Mouse (Mus musculus): ENCODE data around the gene Gm128. TPM values are rescaled to one million over a fixed set of nuclear protein-coding genes. Genes with fewer than 3 reads are reported as not detected.

Gene Gm128
- polyA plus RNA-seq, 1 experiment from 2014 or later, result 0.11 TPM

GRCm38 (mm10) chr3:95264724-95265123, 23.3 kb upstream of the Gm128 start:
- Histone ChIP-seq H3K27me3 (no peaks in the 10 kb centered on the region), H3K9ac (replicated peaks) (no peak overlapping the region), H3K4me1 (no peaks in the 10 kb centered on the region), H3K9me3 (no peaks in the 10 kb centered on the region), H3K27ac (replicated peaks) (no peak overlapping the region), H3K4me3 (no peak overlapping the region), H3K36me3 (peaks cover 65% of the 10 kb centered on the region), H3K4me2 (replicated peaks) (no peak overlapping the region)
- WGBS, result 94% methylated on average over 1 of the region's 1 CpGs
- ATAC-seq (replicated peaks), result no peak

GRCm38 (mm10) chr3:95263089-95263739, 21.8 kb upstream of the Gm128 start:
- peaks cover 77% of the 10 kb centered on the region for H3K36me3 ChIP-seq
- H3K9ac ChIP-seq (replicated peaks), result no peak overlapping the region
- no peaks in the 10 kb centered on the region for H3K27me3 ChIP-seq
- no peaks in the 10 kb centered on the region for H3K4me1 ChIP-seq
- 52% methylated on average over 11 of the region's 11 CpGs for WGBS
- H3K9me3 ChIP-seq, result no peaks in the 10 kb centered on the region
- no peak overlapping the region for H3K4me3 ChIP-seq
- no peak for ATAC-seq (replicated peaks)
- no peak overlapping the region for H3K4me2 ChIP-seq (replicated peaks)
- no peak overlapping the region for H3K27ac ChIP-seq (replicated peaks)

- H3K27me3 ChIP-seq, result no peaks in the 10 kb centered on the region
- H3K27ac ChIP-seq (replicated peaks), result no peak overlapping the region
- ATAC-seq (replicated peaks), result no peak
- H3K9ac ChIP-seq (replicated peaks), result no peak overlapping the region
- peaks cover 79% of the 10 kb centered on the region for H3K36me3 ChIP-seq
- no peaks in the 10 kb centered on the region for H3K4me1 ChIP-seq
- WGBS, result 94% methylated on average over 4 of the region's 4 CpGs
- H3K4me3 ChIP-seq, result no peak overlapping the region
- H3K9me3 ChIP-seq, result no peaks in the 10 kb centered on the region
- no peak overlapping the region for H3K4me2 ChIP-seq (replicated peaks)
These were observed 20.6 kb upstream of the Gm128 start for GRCm38 (mm10) chr3:95261975-95262374.

GRCm38 (mm10) chr3:95256931-95257330, 15.5 kb upstream of the Gm128 start:
- no peak overlapping the region for H3K9ac ChIP-seq (replicated peaks)
- H3K4me3 ChIP-seq, result no peak overlapping the region
- H3K4me1 ChIP-seq, result no peaks in the 10 kb centered on the region
- no peaks in the 10 kb centered on the region for H3K27me3 ChIP-seq
- no peaks in the 10 kb centered on the region for H3K9me3 ChIP-seq
- H3K27ac ChIP-seq (replicated peaks), result no peak overlapping the region
- no peak for ATAC-seq (replicated peaks)
- no peak overlapping the region for H3K4me2 ChIP-seq (replicated peaks)
- H3K36me3 ChIP-seq, result peaks cover 75% of the 10 kb centered on the region
- 90% methylated on average over 5 of the region's 5 CpGs for WGBS

- no peaks in the 10 kb centered on the region for H3K4me1 ChIP-seq
- ATAC-seq (replicated peaks), result no peak
- no peak within 1 kb of the TSS for H3K4me3 ChIP-seq
- WGBS, result 53% methylated on average over 7 of the region's 7 CpGs
- no peaks in the 10 kb centered on the region for H3K9me3 ChIP-seq
- H3K4me2 ChIP-seq (replicated peaks), result no peak within 1 kb of the TSS
- no peak within 1 kb of the TSS for H3K27ac ChIP-seq (replicated peaks)
- H3K36me3 ChIP-seq, result peaks cover 21% of the 10 kb centered on the region; the same call in 1 of the 2 replicates
- no peak within 1 kb of the TSS for H3K9ac ChIP-seq (replicated peaks)
- H3K27me3 ChIP-seq, result no peaks in the 10 kb centered on the region
These were observed 9.5 kb upstream of the Gm128 start, which contains the start of gene Bnipl for GRCm38 (mm10) chr3:95250783-95251424. TSS of gene Bnipl (minus strand) at chr3:95251193.

GRCm38 (mm10) chr3:95250361-95250760, 9.0 kb upstream of the Gm128 start:
- no peak overlapping the region for H3K4me2 ChIP-seq (replicated peaks)
- H3K9me3 ChIP-seq, result no peaks in the 10 kb centered on the region
- no peak overlapping the region for H3K9ac ChIP-seq (replicated peaks)
- no peaks in the 10 kb centered on the region for H3K4me1 ChIP-seq
- no peak overlapping the region for H3K27ac ChIP-seq (replicated peaks)
- peaks cover 16% of the 10 kb centered on the region; the same call in 1 of the 2 replicates for H3K36me3 ChIP-seq
- WGBS, result 78% methylated on average over 5 of the region's 5 CpGs
- no peak for ATAC-seq (replicated peaks)
- no peak overlapping the region for H3K4me3 ChIP-seq
- no peaks in the 10 kb centered on the region for H3K27me3 ChIP-seq

- no peaks in the 10 kb centered on the region for H3K9me3 ChIP-seq
- H3K4me2 ChIP-seq (replicated peaks), result no peak overlapping the region
- no peaks in the 10 kb centered on the region for H3K27me3 ChIP-seq
- H3K4me1 ChIP-seq, result no peaks in the 10 kb centered on the region
- 74% methylated on average over 1 of the region's 1 CpGs for WGBS
- peaks cover 4% of the 10 kb centered on the region; the same call in 1 of the 2 replicates for H3K36me3 ChIP-seq
- no peak for ATAC-seq (replicated peaks)
- no peak overlapping the region for H3K4me3 ChIP-seq
- H3K9ac ChIP-seq (replicated peaks), result no peak overlapping the region
- H3K27ac ChIP-seq (replicated peaks), result no peak overlapping the region
These were observed 6.4 kb upstream of the Gm128 start for GRCm38 (mm10) chr3:95247660-95248336.

GRCm38 (mm10) chr3:95246465-95247231, 5.2 kb upstream of the Gm128 start:
- Histone ChIP-seq H3K9ac (replicated peaks) (no peak overlapping the region), H3K4me2 (replicated peaks) (no peak overlapping the region), H3K4me1 (no peaks in the 10 kb centered on the region), H3K9me3 (no peaks in the 10 kb centered on the region), H3K36me3 (peaks cover 4% of the 10 kb centered on the region; the same call in 1 of the 2 replicates), H3K4me3 (no peak overlapping the region), H3K27ac (replicated peaks) (no peak overlapping the region), H3K27me3 (no peaks in the 10 kb centered on the region)
- WGBS, result 72% methylated on average over 5 of the region's 5 CpGs
- no peak for ATAC-seq (replicated peaks)

GRCm38 (mm10) chr3:95243086-95243485, 1.7 kb upstream of the Gm128 start:
- ATAC-seq (replicated peaks), result no peak
- Histone ChIP-seq H3K9me3 (no peaks in the 10 kb centered on the region), H3K9ac (replicated peaks) (no peak overlapping the region), H3K27ac (replicated peaks) (no peak overlapping the region), H3K27me3 (no peaks in the 10 kb centered on the region), H3K4me2 (replicated peaks) (no peak overlapping the region), H3K4me1 (no peaks in the 10 kb centered on the region), H3K36me3 (peaks cover 7% of the 10 kb centered on the region), H3K4me3 (no peak overlapping the region)
- WGBS, result 80% methylated on average over 2 of the region's 2 CpGs

- ATAC-seq (replicated peaks), result no peak
- Histone ChIP-seq H3K4me3 (no peak overlapping the region), H3K4me2 (replicated peaks) (no peak overlapping the region), H3K4me1 (no peaks in the 10 kb centered on the region), H3K27ac (replicated peaks) (no peak overlapping the region), H3K36me3 (peaks cover 27% of the 10 kb centered on the region), H3K9me3 (no peaks in the 10 kb centered on the region), H3K27me3 (no peaks in the 10 kb centered on the region), H3K9ac (replicated peaks) (no peak overlapping the region)
- WGBS, result 34% methylated on average over 17 of the region's 17 CpGs
These were observed 498 bp downstream of the Gm128 start for GRCm38 (mm10) chr3:95240900-95241299.

- 91% methylated on average over 12 of the region's 12 CpGs for WGBS
- no peak overlapping the region for H3K9ac ChIP-seq (replicated peaks)
- no peak overlapping the region for H3K4me3 ChIP-seq
- H3K4me1 ChIP-seq, result no peaks in the 10 kb centered on the region
- no peak overlapping the region for H3K4me2 ChIP-seq (replicated peaks)
- H3K9me3 ChIP-seq, result no peaks in the 10 kb centered on the region
- peaks cover 32% of the 10 kb centered on the region for H3K36me3 ChIP-seq
- H3K27me3 ChIP-seq, result no peaks in the 10 kb centered on the region
- no peak overlapping the region for H3K27ac ChIP-seq (replicated peaks)
- ATAC-seq (replicated peaks), result no peak
These were observed 1.4 kb downstream of the Gm128 start for GRCm38 (mm10) chr3:95239971-95240370.

GRCm38 (mm10) chr3:95239022-95239421, 2.4 kb downstream of the Gm128 start:
- Histone ChIP-seq H3K36me3 (peaks cover 41% of the 10 kb centered on the region), H3K9me3 (no peaks in the 10 kb centered on the region), H3K9ac (replicated peaks) (no peak overlapping the region), H3K27ac (replicated peaks) (no peak overlapping the region), H3K27me3 (no peaks in the 10 kb centered on the region), H3K4me3 (no peak overlapping the region), H3K4me2 (replicated peaks) (no peak overlapping the region), H3K4me1 (no peaks in the 10 kb centered on the region)
- WGBS, result 84% methylated on average over 6 of the region's 6 CpGs
- ATAC-seq (replicated peaks), result no peak

All from forebrain, embryonic 15.5 days (tissue).